Mouse (Mus musculus) heart, adult 2 months (tissue): Measurements from ENCODE around the gene Rora. TPM values are rescaled to one million over a fixed set of nuclear protein-coding genes. Genes with fewer than 3 reads are reported as not detected.

Experiments used
- DNase-seq, 2 experiments: peaks; one replicate each; pipeline ENCODE4 v3.0.0; 2021
- H3K27ac ChIP-seq: fragments of 200-600 bp; 2 replicates; pipeline ENCODE4 v1.8.1; 2022
- H3K27me3 ChIP-seq: fragments of 200-500 bp; 2 replicates; pipeline ENCODE4 v1.6.1; 2012; ENCODE audit warnings: mild to moderate bottlenecking, low read length, inconsistent platforms, mixed read lengths; ENCODE audit not compliant: control insufficient read depth, insufficient read depth
- H3K36me3 ChIP-seq: fragments of 200-500 bp; 2 replicates; pipeline ENCODE4 v1.6.1; 2012; ENCODE audit warnings: low read length, inconsistent platforms; ENCODE audit not compliant: control insufficient read depth, insufficient read depth
- H3K4me1 ChIP-seq: fragments of 200-500 bp; 2 replicates; pipeline ENCODE4 v1.6.1; 2011; ENCODE audit warnings: low read length; ENCODE audit not compliant: control insufficient read depth, insufficient read depth
- H3K4me3 ChIP-seq: fragments of 200-600 bp; 2 replicates; pipeline ENCODE4 v1.8.1; 2022
- H3K79me2 ChIP-seq: fragments of 200-500 bp; replicated peaks from 2 replicates; pipeline ENCODE4 v1.6.1; 2012; ENCODE audit warnings: mild to moderate bottlenecking, inconsistent platforms, low read length, moderate library complexity, mixed read lengths; ENCODE audit not compliant: control insufficient read depth, insufficient read depth
- H3K9ac ChIP-seq: fragments of 200-500 bp; 2 replicates; pipeline ENCODE4 v1.6.1; 2012; ENCODE audit warnings: low read depth, mild to moderate bottlenecking, control low read depth, inconsistent platforms, low read length, mixed read lengths
- CTCF ChIP-seq: fragments of 200-600 bp; IDR thresholded peaks from 2 replicates; pipeline ENCODE4 v1.8.1; 2022; ENCODE audit warnings: antibody characterized with exemption, mild to moderate bottlenecking, moderate library complexity
- EP300 ChIP-seq: fragments of 200-500 bp; IDR thresholded peaks from 2 replicates; pipeline ENCODE4 v1.6.1; 2011; ENCODE audit warnings: low read depth, low read length, control low read depth; ENCODE audit not compliant: insufficient read depth
- POLR2A ChIP-seq: fragments of 200-500 bp; IDR thresholded peaks from 2 replicates; pipeline ENCODE4 v1.6.1; 2011; ENCODE audit warnings: mild to moderate bottlenecking, low read depth, low read length, control low read depth; ENCODE audit not compliant: insufficient read depth
- WGBS: fragments of 180-500 bp; shearing (Covaris S2); methylation state at CpG from one replicate; pipeline ENCODE4 v1.1.7; 2018; 5-methylcytosine and 5-hydroxymethylcytosine counted together
- intact Hi-C: fragments of 180-260 bp; cut with DNase I; formaldehyde crosslinking; loops from one replicate; pipeline ENCODE4 v1.15.1; 2025
- polyA plus RNA-seq: library from polyadenylated mRNA; depleted of rRNA; stranded (reverse); fragments of >200 nt; gene quantifications from 2 replicates; pipeline ENCODE4 v1.2.3, GENCODE M21; 2012
- total RNA-seq, 2 experiments: library from RNA; stranded (reverse); gene quantifications; 2 replicates each; pipeline ENCODE4 v1.2.3; 2021

Rora gene
- total and polyA plus RNA-seq, 3 experiments = 6.7 to 28.9 (median 21.6) TPM

- H3K27me3 ChIP-seq = no peaks in the 10 kb centered on the region
- peaks cover 3% of the 10 kb centered on the region; the same call in 1 of the 2 replicates for H3K36me3 ChIP-seq
- 79% methylated on average over 8 of the region's 8 CpGs for WGBS
- H3K79me2 ChIP-seq = no peaks in the 10 kb centered on the region
- no peak overlapping the region for H3K4me3 ChIP-seq
- peaks cover 20% of the 10 kb centered on the region for H3K4me1 ChIP-seq
- H3K9ac ChIP-seq = no peak overlapping the region
- TF ChIP-seq CTCF (no peak), POLR2A (no peak)
- DNase-seq = no peak
- H3K27ac ChIP-seq = no peak overlapping the region
- intact Hi-C loops = no loop called here
Observed at GRCm38 (mm10) chr9:68786614-68787293, 133.2 kb downstream of the Rora start.

GRCm38 (mm10) chr9:68787665-68788064 lies 134.1 kb downstream of the Rora start:
- no peak overlapping the region for H3K9ac ChIP-seq
- intact Hi-C loops = no loop called here
- H3K27ac ChIP-seq = no peak overlapping the region
- WGBS = 61% methylated on average over 2 of the region's 2 CpGs
- H3K27me3 ChIP-seq = no peaks in the 10 kb centered on the region
- no peak for DNase-seq
- H3K79me2 ChIP-seq = no peaks in the 10 kb centered on the region
- H3K4me3 ChIP-seq = no peak overlapping the region
- no peak for TF ChIP-seq CTCF
- TF ChIP-seq POLR2A = no peak
- TF ChIP-seq EP300 = no peak
- H3K4me1 ChIP-seq = peaks cover 15% of the 10 kb centered on the region
- peaks cover 3% of the 10 kb centered on the region; the same call in 1 of the 2 replicates for H3K36me3 ChIP-seq

GRCm38 (mm10) chr9:68790922-68791321 lies 137.3 kb downstream of the Rora start:
- no peak for TF ChIP-seq CTCF
- no peak for TF ChIP-seq POLR2A
- TF ChIP-seq EP300 = no peak
- H3K9ac ChIP-seq = no peak overlapping the region
- H3K4me3 ChIP-seq = no peak overlapping the region
- DNase-seq = no peak
- 50% methylated on average over 4 of the region's 4 CpGs for WGBS
- no peaks in the 10 kb centered on the region for H3K36me3 ChIP-seq
- H3K4me1 ChIP-seq = peaks cover 9% of the 10 kb centered on the region
- H3K27ac ChIP-seq = no peak overlapping the region
- H3K79me2 ChIP-seq = no peaks in the 10 kb centered on the region
- intact Hi-C loops = no loop called here
- no peaks in the 10 kb centered on the region for H3K27me3 ChIP-seq

- TF ChIP-seq CTCF (no peak), EP300 (no peak), POLR2A (no peak)
- Histone ChIP-seq H3K36me3 (no peaks in the 10 kb centered on the region), H3K27ac (no peak overlapping the region), H3K27me3 (no peaks in the 10 kb centered on the region), H3K4me3 (no peak overlapping the region), H3K9ac (no peak overlapping the region), H3K4me1 (peaks cover 7% of the 10 kb centered on the region), H3K79me2 (no peaks in the 10 kb centered on the region)
- no peak for DNase-seq
- 74% methylated on average over 16 of the region's 16 CpGs for WGBS
- intact Hi-C loops = no loop called here
Observed at GRCm38 (mm10) chr9:68791982-68792540, 138.5 kb downstream of the Rora start.

- TF ChIP-seq POLR2A (no peak), EP300 (no peak), CTCF (no peak)
- intact Hi-C loops = no loop called here
Observed at GRCm38 (mm10) chr9:68795314-68795713, 141.7 kb downstream of the Rora start.

GRCm38 (mm10) chr9:68798221-68798620 lies 144.6 kb downstream of the Rora start:
- no peaks in the 10 kb centered on the region for H3K79me2 ChIP-seq
- no peak overlapping the region for H3K27ac ChIP-seq
- TF ChIP-seq POLR2A = no peak
- TF ChIP-seq EP300 = no peak
- TF ChIP-seq CTCF = no peak
- intact Hi-C loops = no loop called here
- no peak overlapping the region for H3K4me3 ChIP-seq
- H3K4me1 ChIP-seq = no peaks in the 10 kb centered on the region
- no peaks in the 10 kb centered on the region for H3K27me3 ChIP-seq
- no peak for DNase-seq
- 72% methylated on average over 4 of the region's 4 CpGs for WGBS
- no peak overlapping the region for H3K9ac ChIP-seq
- no peaks in the 10 kb centered on the region for H3K36me3 ChIP-seq

More at GRCm38 (mm10) chr9:68795314-68795713, 141.7 kb downstream of the Rora start:
- DNase-seq = no peak
- no peak overlapping the region for H3K9ac ChIP-seq
- no peaks in the 10 kb centered on the region for H3K79me2 ChIP-seq
- peaks cover 3% of the 10 kb centered on the region; the same call in 1 of the 2 replicates for H3K4me1 ChIP-seq
- no peak overlapping the region for H3K4me3 ChIP-seq
- 93% methylated on average over 13 of the region's 13 CpGs for WGBS
- H3K36me3 ChIP-seq = no peaks in the 10 kb centered on the region
- H3K27ac ChIP-seq = no peak overlapping the region
- H3K27me3 ChIP-seq = no peaks in the 10 kb centered on the region
